Mouse (Mus musculus) kidney, postnatal 10 days (tissue): ENCODE measurements around the gene Mrgprx2.
"Not testable (repeated sequence)": the region's sequence is repeated elsewhere in the genome, so short reads cannot be mapped to it uniquely, and the experiment has no call there.

Experiments used
- DNase-seq: peaks from one replicate; pipeline ENCODE4 v3.0.0; 2021; ENCODE audit warnings: mixed read lengths

The Mrgprx2 gene

GRCm38 (mm10) chr7:48499221-48499620 lies at the start of gene Mrgprx2:
Gene Mrgprx2 (minus strand): TSS chr7:48499321.
- DNase-seq, result no peak

DNA sequence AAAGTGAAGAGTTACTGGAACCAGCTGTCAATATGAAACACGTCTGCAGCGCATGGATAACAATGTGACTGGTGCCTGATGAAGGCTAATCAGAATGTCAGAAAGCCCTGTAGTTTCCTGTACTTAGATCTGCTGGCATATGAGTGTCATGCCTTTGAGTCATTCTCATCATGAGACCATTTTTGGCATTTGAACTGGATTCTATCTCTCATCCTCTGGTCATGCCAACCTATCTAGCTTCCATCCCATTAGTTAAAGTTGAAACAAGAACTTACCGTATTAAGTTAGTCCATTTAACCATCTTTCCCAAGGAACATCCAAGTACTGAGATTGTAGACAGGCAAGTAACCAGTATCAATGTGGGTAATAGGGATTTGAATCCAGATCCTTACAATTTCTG lies 42.9 kb downstream of the Mrgprx2 start, which contains the start of gene Mrgprb1:
Gene Mrgprb1, minus strand, starts transcription at position 101 of the 400 bp plus-strand sequence.
- no peak for DNase-seq

DNA sequence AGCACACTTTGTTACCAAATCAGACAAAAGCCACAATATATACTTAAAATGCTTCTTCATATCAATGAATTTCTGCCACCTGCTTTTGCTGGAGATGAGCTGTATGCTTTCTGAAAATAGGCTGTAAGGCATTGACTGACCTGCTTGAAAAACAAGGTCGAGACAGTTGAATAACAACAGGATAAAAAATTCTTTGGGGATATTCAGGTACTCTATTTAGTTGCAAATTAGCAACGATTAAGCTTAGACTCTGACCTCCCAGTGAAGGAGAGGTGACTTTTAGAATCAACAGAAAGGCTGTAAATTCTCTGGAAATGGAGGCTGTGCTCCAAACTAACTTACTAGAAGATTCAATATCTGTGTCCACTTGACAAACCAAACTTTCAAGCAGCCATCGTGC lies 62.5 kb downstream of the Mrgprx2 start:
- no peak for DNase-seq

GRCm38 (mm10) chr7:48435936-48436335 lies 63.2 kb downstream of the Mrgprx2 start:
- DNase-seq, result not testable (repeated sequence)
